Mouse (Mus musculus) kidney, postnatal 4 days (tissue): ENCODE measurements around the gene Iqcb1.

Source experiments
- DNase-seq, 2 experiments: peaks; one replicate each; pipeline ENCODE4 v3.0.0; 2021; ENCODE audit warnings: mixed read lengths in 2 of 2

Gene Iqcb1

GRCm38 (mm10) chr16:36877316-36877715, 49.1 kb downstream of the Iqcb1 start:
- DNase-seq = no peak

GRCm38 (mm10) chr16:36882737-36883343, 54.7 kb downstream of the Iqcb1 start:
- no peak for DNase-seq

DNA sequence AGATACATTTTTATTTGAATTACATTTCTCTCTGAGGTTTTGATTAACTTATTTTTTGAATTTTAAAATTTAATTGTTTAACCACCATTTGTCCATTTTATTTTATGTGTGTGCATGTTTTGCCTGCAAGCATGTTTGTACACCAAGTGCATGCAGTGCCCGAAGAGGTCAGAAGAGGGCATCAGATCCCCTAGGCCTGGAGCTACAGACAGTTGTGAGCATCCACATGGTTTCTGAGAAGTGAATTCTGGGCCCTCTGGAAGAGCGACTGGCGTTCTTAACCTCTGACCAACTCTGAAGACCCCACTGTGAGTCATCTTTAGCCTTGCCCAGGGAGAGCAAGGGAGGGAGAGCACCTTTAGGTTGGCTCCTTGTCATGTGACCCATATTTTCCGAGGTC, 56.7 kb downstream of the Iqcb1 start:
- peak; percentile 64 to 67 for DNase-seq

DNA sequence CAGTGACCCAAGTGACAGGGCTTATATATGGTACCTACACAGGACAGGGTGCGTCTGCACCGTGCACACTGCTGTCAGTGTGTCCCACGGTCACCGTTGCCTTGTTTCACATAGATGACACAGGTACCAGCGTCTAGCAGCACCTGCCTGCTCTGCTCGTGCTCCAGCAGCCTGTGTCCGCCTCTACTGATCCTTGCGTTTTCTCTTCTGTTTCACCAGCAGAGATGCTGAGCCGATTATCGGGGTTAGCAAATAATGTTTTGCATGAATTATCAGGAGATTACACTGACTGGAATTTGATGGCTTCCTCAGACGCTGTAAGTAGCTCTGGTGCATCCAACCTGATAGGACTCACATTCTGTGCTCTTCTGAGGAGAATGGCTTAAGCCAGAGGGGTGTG, 57.7 kb downstream of the Iqcb1 start:
- no peak for DNase-seq

GRCm38 (mm10) chr16:36887546-36887945, 59.4 kb downstream of the Iqcb1 start:
- no peak for DNase-seq

GRCm38 (mm10) chr16:36890559-36890958, 62.4 kb downstream of the Iqcb1 start:
- DNase-seq = no peak

- no peak for DNase-seq
Observed at GRCm38 (mm10) chr16:36891415-36891814, 63.2 kb downstream of the Iqcb1 start.

GRCm38 (mm10) chr16:36893317-36893716, 65.1 kb downstream of the Iqcb1 start:
- DNase-seq = no peak

DNA sequence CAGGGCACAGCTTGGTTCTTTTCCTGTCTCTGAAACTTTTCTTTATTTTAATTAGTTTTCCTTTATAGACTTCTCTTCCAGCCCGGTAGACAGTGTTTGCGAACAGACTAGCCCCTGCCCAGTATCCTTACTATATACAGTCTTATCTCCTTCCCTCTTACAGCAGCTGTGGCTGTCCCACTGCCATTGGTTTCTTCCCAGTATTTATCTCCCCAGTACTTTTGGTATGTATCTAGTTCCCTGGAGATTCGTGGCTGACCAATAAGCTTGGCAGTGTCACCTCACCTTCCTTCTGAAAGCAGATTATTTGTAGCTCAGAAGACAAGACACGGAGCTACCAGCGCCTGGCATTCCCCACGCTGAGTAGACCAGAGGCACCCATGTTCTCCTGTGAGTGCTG, 68.5 kb downstream of the Iqcb1 start:
- no peak for DNase-seq

- DNase-seq = no peak
Observed at GRCm38 (mm10) chr16:36903156-36903555, 75.0 kb downstream of the Iqcb1 start.

DNA sequence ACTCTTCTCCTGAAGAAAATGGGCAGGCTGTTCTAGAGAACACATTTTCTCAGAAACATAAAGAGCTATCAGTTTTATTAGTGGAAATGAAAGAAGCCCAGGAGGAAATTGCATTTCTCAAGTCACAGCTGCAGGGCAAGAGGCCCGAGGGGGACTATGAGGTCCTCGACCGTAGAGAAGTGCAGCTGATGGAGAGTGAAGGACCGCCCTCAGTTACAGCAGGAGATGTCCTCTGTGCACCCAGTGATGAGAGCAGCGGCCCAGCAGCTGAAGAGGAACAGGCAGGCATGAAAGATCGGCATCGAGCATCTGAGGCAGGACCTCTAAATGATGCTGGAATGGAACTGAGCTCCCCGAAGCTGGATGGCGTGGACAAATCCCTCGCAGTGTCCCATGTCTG, 83.7 kb downstream of the Iqcb1 start:
- DNase-seq = no peak

DNA sequence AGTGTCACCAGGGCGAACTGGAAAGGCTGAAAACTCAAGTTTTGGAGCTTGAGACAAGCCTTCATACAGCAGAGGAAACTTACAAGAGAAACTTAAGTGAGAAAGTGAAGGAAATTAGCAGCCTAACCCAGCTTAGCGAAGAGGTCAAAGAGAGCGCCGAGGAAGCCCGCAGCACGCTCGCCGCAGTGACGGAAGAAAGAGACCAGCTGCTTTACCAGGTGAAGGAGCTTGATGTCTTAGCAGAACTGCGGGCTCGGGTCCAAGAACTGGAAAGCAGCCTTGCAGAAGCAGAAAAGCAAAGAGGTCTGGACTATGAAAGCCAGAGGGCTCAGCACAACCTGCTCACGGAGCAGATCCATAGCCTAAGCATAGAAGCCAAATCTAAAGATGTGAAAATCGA, 84.1 kb downstream of the Iqcb1 start:
- DNase-seq = peak; percentile 39 to 41

DNA sequence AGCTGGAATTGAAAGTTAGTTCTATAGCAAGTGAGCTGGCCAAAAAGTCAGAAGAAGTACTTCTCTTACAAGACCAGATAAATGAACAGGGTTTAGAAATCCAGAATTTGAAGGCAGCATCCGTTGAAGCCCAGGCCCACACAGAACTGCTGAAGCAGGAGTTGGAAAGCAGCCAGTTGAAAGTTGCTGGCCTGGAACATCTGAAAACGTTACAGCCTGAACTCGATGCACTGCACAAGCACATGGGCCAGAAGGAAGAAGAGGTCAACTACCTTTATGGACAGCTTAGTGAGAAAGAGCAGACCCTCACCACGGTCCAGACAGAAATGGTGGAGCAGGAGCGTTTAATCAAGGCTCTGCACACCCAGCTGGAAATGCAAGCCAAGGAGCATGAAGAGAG, 86.0 kb downstream of the Iqcb1 start:
- DNase-seq = peak; percentile 29 to 51

- DNase-seq = no peak
Observed at GRCm38 (mm10) chr16:36918505-36918904, 90.3 kb downstream of the Iqcb1 start.

- DNase-seq = no peak
Observed at GRCm38 (mm10) chr16:36920410-36920809, 92.2 kb downstream of the Iqcb1 start.

DNA sequence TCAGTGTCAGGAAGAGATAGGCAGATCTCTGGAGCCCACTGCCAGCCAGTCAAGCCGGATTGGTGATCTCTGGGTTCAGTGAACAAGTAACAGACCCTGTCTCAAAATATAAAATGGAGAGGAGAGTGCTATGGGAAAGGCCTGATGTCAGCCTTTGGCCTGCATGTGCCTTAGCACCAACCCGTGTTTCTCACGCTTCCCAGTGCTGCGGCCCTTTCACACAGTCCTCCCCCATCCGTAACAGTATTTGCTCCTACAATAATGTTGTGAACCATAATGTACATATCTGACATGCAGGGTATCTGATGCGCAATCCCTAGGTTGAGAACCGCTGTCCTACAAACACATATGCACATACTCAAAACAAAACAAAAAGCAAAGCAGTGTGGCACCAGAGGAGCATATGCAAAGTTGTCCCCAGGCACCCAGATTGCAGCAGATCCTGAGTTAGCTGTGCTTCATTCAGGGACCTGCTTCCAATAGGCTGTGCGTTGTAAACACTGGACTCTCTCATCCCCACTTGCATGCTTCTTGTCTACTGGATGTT, 93.0 kb downstream of the Iqcb1 start:
- no peak for DNase-seq

DNA sequence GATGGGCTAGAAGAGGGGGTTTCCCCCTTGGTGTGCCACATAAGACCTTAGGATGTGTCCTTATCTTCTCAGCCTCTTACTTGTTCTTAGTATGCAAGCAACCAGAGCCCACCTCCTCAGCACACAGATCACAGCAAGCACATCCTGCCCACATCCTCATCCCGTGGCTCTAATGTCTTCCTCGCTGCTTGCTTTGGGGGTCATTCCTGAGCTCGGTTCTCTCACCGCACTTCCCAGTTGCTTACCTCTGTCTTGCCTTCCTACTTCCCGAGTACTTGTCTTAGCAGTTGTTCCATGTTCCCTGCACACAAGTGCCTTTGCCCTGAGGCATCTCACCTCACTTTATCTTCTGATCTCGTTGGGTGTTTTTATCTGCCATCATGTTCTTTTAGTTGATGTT, 93.8 kb downstream of the Iqcb1 start:
- DNase-seq = no peak
